20 mouse cellular contexts compared by ENCODE assay signal in genomic region chr1:43067551-43067950, GRCm38 (mm10). TPM values are rescaled to one million over a fixed set of nuclear protein-coding genes. Genes with fewer than 3 reads are reported as not detected.
DNase-seq lines count a peak whose midpoint lies in the region; ATAC-seq lines count a peak whose summit lies in the region.
"Had no signal": no experiment of that assay in that cellular context is flagged by ENCODE, and none has a peak within 500 bp of the region (broad histone marks: within the 10 kb centered on the region; RNA-seq: fewer than 3 reads in every experiment).

No protein-coding gene starts in this region.

- H3K4me2 ChIP-seq in kidney, embryonic 15.5 days, result no peak overlapping the region
- H3K4me2 ChIP-seq: embryonic facial prominence, embryonic 13.5 days; embryonic facial prominence, embryonic 15.5 days; forebrain, embryonic 13.5 days; forebrain, embryonic 15.5 days had no signal

- no peak overlapping the region for H3K4me3 ChIP-seq in kidney, embryonic 15.5 days (replicated peaks)
- H3K4me3 ChIP-seq: embryonic facial prominence, embryonic 13.5 days; embryonic facial prominence, embryonic 15.5 days; erythroblast, embryonic 14.5 days; forebrain, embryonic 13.5 days; forebrain, embryonic 15.5 days had no signal

- ATAC-seq in kidney, embryonic 15.5 days (replicated peaks; ENCODE audit: low FRiP score), result peak; percentile 60; the same call in 1 of the 2 replicates
- ATAC-seq: forebrain, embryonic 13.5 days; forebrain, embryonic 15.5 days; forebrain, postnatal 0 days had no signal

- H3K4me1 ChIP-seq in kidney, embryonic 15.5 days, result no peaks in the 10 kb centered on the region
- H3K4me1 ChIP-seq: embryonic facial prominence, embryonic 13.5 days; embryonic facial prominence, embryonic 15.5 days; forebrain, embryonic 13.5 days had no signal

- no peak overlapping the region for H3K9ac ChIP-seq in kidney, embryonic 15.5 days
- H3K9ac ChIP-seq: embryonic facial prominence, embryonic 13.5 days; embryonic facial prominence, embryonic 15.5 days; forebrain, embryonic 13.5 days; forebrain, embryonic 15.5 days; forebrain, postnatal 0 days had no signal

- WGBS in kidney, embryonic 15.5 days, result 54% methylated on average over 7 of the region's 7 CpGs

- H3K27ac ChIP-seq in kidney, embryonic 15.5 days, result no peak overlapping the region
- H3K27ac ChIP-seq: embryonic facial prominence, embryonic 13.5 days; embryonic facial prominence, embryonic 15.5 days; forebrain, embryonic 13.5 days; forebrain, embryonic 15.5 days had no signal

- no peaks in the 10 kb centered on the region for H3K27me3 ChIP-seq in kidney, embryonic 15.5 days
- H3K27me3 ChIP-seq: embryonic facial prominence, embryonic 13.5 days; embryonic facial prominence, embryonic 15.5 days; forebrain, embryonic 13.5 days; forebrain, embryonic 15.5 days had no signal

- no peak for DNase-seq in kidney, postnatal 36 days
- DNase-seq in fat pad, adult 2 months (ENCODE audit: extremely low read depth, low read depth, low spot score), result peak; percentile 18
- DNase-seq in gonadal fat pad, adult 2 months (ENCODE audit: low read depth), result peak; percentile 34
- no peak for DNase-seq in adrenal gland, adult 2 months
- DNase-seq: adrenal gland, adult 8-10 months; adrenal gland, postnatal 14 days; adrenal gland, postnatal 36 days; cerebellum, adult 11-12 months; cerebellum, adult 2 months; cerebellum, adult 9-10 months; cerebellum, postnatal 10 days; cerebellum, postnatal 25 days; embryo, embryonic 11 days; forebrain, postnatal 0 days had no signal

- no peaks in the 10 kb centered on the region for H3K9me3 ChIP-seq in kidney, embryonic 15.5 days (replicated peaks)
- H3K9me3 ChIP-seq: embryonic facial prominence, embryonic 13.5 days; embryonic facial prominence, embryonic 15.5 days; forebrain, embryonic 13.5 days; forebrain, embryonic 15.5 days had no signal

- H3K36me3 ChIP-seq in kidney, embryonic 15.5 days, result peaks cover 52% of the 10 kb centered on the region

RNA-seq across cellular contexts. Expression of gene Tgfbrap1, which starts 30.9 kb away (rescaled TPM):
- 11.0 and 11.5 TPM in 2 replicates for polyA plus RNA-seq in kidney, embryonic 15.5 days (2015; fragmentation: Nextera tagmentation; extraction: Ambion mirVana)
- 28.7 and 29.1 TPM in 2 replicates for polyA plus RNA-seq in gonadal fat pad, adult 2 months (2012; rRNA removed)
- total RNA-seq in adrenal gland, adult 2 months (2021), result 10 to 100 TPM; 31.7 to 32.2 TPM
- 20.4 and 21.2 TPM in 2 replicates for polyA plus RNA-seq in adrenal gland, adult 2 months (2012; rRNA removed)

RNA-seq across cellular contexts. Expression of gene AI597479, which starts 31.0 kb away (rescaled TPM):
- 31.0 and 31.7 TPM in 2 replicates for polyA plus RNA-seq in kidney, embryonic 15.5 days (2015; fragmentation: Nextera tagmentation; extraction: Ambion mirVana)
- 7.2 and 8.4 TPM in 2 replicates for polyA plus RNA-seq in gonadal fat pad, adult 2 months (2012; rRNA removed)
- 10 to 100 TPM; 15.3 to 16.5 TPM for total RNA-seq in adrenal gland, adult 2 months (2021)
- polyA plus RNA-seq in adrenal gland, adult 2 months (2012; rRNA removed), result 1.6 TPM in 2 replicates

Comparison
In these comparisons a context has a peak if more than half of its experiments do, and no peak if none do; other contexts are left out.
1. DNase-seq: peak in fat pad, adult 2 months (single experiment) and gonadal fat pad, adult 2 months (single experiment); none in kidney, postnatal 36 days (0 of 2) and adrenal gland, adult 2 months (single experiment).